Mouse (Mus musculus) G1E (cell line): ENCODE measurements around the gene Hist1h2ak. TPM values are rescaled to one million over a fixed set of nuclear protein-coding genes. Genes with fewer than 3 reads are reported as not detected.
"Not testable (repeated sequence)": the region's sequence is repeated elsewhere in the genome, so short reads cannot be mapped to it uniquely, and the experiment has no call there.

ENCODE experiments used
- ATAC-seq: 2 replicates; pipeline ENCODE4 v1.8.0; 2016; ENCODE audit warnings: mild to moderate bottlenecking; ENCODE audit not compliant: insufficient number of reproducible peaks, poor library complexity, low FRiP score, severe bottlenecking; ENCODE audit errors: extremely low read depth
- DNase-seq: peaks from one replicate; pipeline ENCODE4 v3.0.0; 2012; ENCODE audit warnings: low spot score
- H3K27me3 ChIP-seq: 2 replicates; pipeline ENCODE4 v1.6.1; 2012; ENCODE audit warnings: mild to moderate bottlenecking, low read length, inconsistent platforms; ENCODE audit not compliant: insufficient read depth
- H3K36me3 ChIP-seq: replicated peaks from 2 replicates; pipeline ENCODE3; 2012; ENCODE audit warnings: mild to moderate bottlenecking, inconsistent platforms
- H3K4me1 ChIP-seq: 2 replicates; pipeline ENCODE4 v1.6.1; 2012; ENCODE audit warnings: low read depth, low read length, inconsistent platforms, mixed read lengths; ENCODE audit not compliant: insufficient read depth
- H3K4me3 ChIP-seq: 2 replicates; pipeline ENCODE4 v1.5.1; 2012; ENCODE audit warnings: low read depth, mild to moderate bottlenecking, inconsistent platforms, low read length, moderate library complexity, mixed read lengths
- H3K9me3 ChIP-seq: replicated peaks from 2 replicates; pipeline ENCODE4 v1.6.1; 2012; ENCODE audit warnings: inconsistent platforms
- CTCF ChIP-seq: IDR thresholded peaks from 2 replicates; pipeline ENCODE4 v1.5.1; 2012; ENCODE audit warnings: low read depth, low read length, inconsistent platforms, mixed read lengths
- GATA1 ChIP-seq: IDR thresholded peaks from 2 replicates; pipeline ENCODE4 v1.6.1; 2012; ENCODE audit warnings: borderline replicate concordance, low read length, inconsistent platforms, mixed read lengths
- GATA2 ChIP-seq: IDR thresholded peaks from 2 replicates; pipeline ENCODE4 v1.6.1; 2012; ENCODE audit warnings: low read depth, low read length, inconsistent platforms, borderline replicate concordance
- POLR2AphosphoS5 ChIP-seq: IDR thresholded peaks from 2 replicates; pipeline ENCODE4 v1.6.1; 2012; ENCODE audit warnings: low read depth, low read length, inconsistent platforms; ENCODE audit not compliant: insufficient replicate concordance
- TAL1 ChIP-seq: conservative IDR thresholded peaks from 2 replicates; pipeline ENCODE4 v1.6.1; 2012; ENCODE audit warnings: low read depth, low read length, inconsistent platforms, mixed read lengths
- polyA plus RNA-seq: library from polyadenylated mRNA; stranded (reverse); fragments of >175 nt; gene quantifications from 2 replicates; pipeline ENCODE4 v1.2.3, GENCODE M21; 2012
- total RNA-seq, 2 experiments: library from RNA; stranded (forward) in 1 of 2; stranded (reverse) in 1 of 2; fragments of 200-1000 nt in 1 of 2; fragments of >200 nt in 1 of 2; fragmentation: Nextera tagmentation in 1 of 2; gene quantifications; 2 replicates each; pipeline ENCODE4 v1.2.3; 2014 to 2017

Gene Hist1h2ak
- total and polyA plus RNA-seq, 3 experiments = 71.1 to 1,742 (median 1,288) TPM

DNA sequence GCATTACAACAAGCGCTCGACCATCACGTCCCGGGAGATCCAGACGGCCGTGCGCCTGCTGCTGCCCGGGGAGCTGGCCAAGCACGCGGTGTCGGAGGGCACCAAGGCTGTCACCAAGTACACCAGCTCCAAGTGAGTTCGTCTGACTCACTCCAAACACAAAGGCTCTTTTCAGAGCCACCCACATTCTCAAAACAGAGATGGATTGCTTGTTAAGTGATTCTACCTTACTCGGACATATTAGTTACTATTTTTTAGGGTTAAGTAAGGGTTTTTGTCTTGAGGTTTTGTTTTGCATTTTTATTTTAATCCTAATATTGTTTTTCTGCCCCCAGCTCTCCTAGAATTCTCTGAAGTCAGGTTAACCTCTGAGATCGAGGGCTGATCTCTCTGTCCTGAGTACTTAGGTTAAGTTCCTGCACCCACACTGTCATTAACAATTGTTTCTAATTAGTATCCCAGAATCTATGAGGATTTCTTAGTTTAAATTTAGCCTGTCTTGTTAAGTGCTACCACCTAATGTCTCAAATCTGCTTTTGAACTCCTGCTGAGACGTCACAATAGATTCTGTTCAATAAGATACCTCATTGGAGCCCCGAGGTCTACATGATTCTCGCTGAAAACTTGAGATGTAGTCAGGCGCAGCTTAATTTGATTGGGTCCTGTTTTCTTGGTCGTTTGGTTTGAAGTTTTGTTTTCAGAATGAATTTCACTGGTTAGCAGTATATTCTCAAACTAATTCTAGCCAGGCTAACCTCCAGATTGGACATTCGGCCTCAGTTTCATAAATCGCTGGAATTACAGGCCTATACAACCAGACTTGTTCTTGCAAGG, 34.4 kb upstream of the Hist1h2ak start:
- H3K9me3 ChIP-seq = no peaks in the 10 kb centered on the region
- peaks cover 30% of the 10 kb centered on the region for H3K4me1 ChIP-seq
- no peaks in the 10 kb centered on the region for H3K27me3 ChIP-seq
- H3K4me3 ChIP-seq = no peak overlapping the region; the same call in 1 of the 2 replicates
- ATAC-seq (no peak), DNase-seq (no peak)
- TF ChIP-seq GATA2 = no peak
- TF ChIP-seq POLR2AphosphoS5 = peak; percentile 90; the same call in 1 of the 2 replicates
- H3K36me3 ChIP-seq = no peaks in the 10 kb centered on the region

GRCm38 (mm10) chr13:21786899-21787629, 33.4 kb upstream of the Hist1h2ak start, which contains the start of the genes Hist1h2an and Hist1h2bp:
TSS of gene Hist1h2an (minus strand) at chr13:21787218.
TSS of gene Hist1h2bp (plus strand) at chr13:21787461.
- ATAC-seq = peak; percentile 76

DNA sequence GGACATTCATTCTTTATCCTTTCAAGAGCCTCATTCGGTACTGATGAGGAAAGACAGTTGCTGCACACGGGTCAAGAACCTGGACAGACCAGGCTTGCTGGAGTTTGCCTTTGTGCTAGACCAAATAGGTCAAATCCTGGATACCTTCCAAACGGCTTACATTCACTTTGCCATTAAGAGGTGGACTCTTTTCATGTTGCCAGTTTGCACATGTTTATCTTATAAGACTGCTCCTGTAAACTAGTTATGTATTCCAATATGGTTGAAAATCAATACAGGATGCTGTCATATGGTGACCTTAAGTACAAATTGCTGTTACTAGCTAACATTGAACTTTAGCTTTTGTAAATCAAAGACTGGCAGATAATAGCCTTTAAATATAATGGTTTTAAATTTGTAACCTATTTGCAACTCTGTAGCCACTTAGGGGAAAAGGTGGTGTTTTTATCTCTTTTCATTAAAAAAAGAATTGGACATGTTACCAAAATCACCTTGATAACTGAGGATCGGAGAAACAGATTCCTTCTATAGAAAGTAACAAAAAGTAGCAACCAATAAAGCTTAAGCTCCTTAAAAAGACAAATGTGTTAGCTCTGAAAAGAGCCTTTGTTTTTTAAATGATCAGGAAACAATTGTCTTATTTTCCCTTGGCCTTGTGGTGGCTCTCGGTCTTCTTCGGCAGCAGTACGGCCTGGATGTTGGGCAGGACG, 32.7 kb upstream of the Hist1h2ak start:
- peak; percentile 99; the same call in 1 of the 2 replicates for TF ChIP-seq POLR2AphosphoS5
- TF ChIP-seq GATA2 = no peak
- peak overlapping the region; percentile 61; the same call in 1 of the 2 replicates for H3K4me3 ChIP-seq
- peaks cover 30% of the 10 kb centered on the region for H3K4me1 ChIP-seq
- DNase-seq (no peak), ATAC-seq (no peak)
- no peaks in the 10 kb centered on the region for H3K9me3 ChIP-seq
- H3K27me3 ChIP-seq = no peaks in the 10 kb centered on the region
- H3K36me3 ChIP-seq = no peaks in the 10 kb centered on the region

More at GRCm38 (mm10) chr13:21786899-21787629, 33.4 kb upstream of the Hist1h2ak start, which contains the start of the genes Hist1h2an and Hist1h2bp:
- not testable (repeated sequence) for H3K36me3 ChIP-seq, H3K9me3 ChIP-seq, H3K27me3 ChIP-seq
- peak; percentile 50 for DNase-seq
- H3K4me1 ChIP-seq = peaks cover 30% of the 10 kb centered on the region
- H3K4me3 ChIP-seq = peak within 1 kb of the TSS; percentile 61; the same call in 1 of the 2 replicates

- ATAC-seq (no peak), DNase-seq (no peak)
- no peaks in the 10 kb centered on the region for H3K27me3 ChIP-seq
- TF ChIP-seq GATA2 = no peak
- no peak for TF ChIP-seq GATA1
- no peak for TF ChIP-seq CTCF
- no peak for TF ChIP-seq POLR2AphosphoS5
- TF ChIP-seq TAL1 = no peak
- H3K4me3 ChIP-seq = no peak overlapping the region
- no peaks in the 10 kb centered on the region for H3K36me3 ChIP-seq
- H3K4me1 ChIP-seq = peaks cover 24% of the 10 kb centered on the region
- no peaks in the 10 kb centered on the region for H3K9me3 ChIP-seq
Measured at GRCm38 (mm10) chr13:21784311-21784710, 30.7 kb upstream of the Hist1h2ak start.

DNA sequence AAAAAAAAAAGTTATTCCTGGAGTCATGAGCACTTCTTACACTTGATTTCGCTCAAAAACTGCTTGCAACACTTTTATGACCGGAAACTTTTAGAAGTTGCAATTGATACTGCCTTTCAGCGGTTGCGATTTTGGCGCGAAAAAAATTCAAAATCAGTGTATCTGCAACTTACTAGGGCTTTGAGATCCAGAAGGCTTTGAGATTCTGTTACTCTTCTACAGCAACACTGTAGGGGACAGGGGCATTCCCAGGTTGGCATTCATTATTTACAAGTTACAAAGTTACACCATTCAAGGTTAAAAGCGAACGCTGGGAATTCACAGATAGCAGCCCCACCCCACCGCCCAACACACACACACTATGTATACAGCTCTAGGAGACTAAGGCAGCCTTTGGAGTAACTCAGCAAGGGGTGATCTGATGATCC, 30.1 kb upstream of the Hist1h2ak start:
- TF ChIP-seq GATA1 (no peak), TAL1 (no peak), CTCF (no peak), POLR2AphosphoS5 (no peak), GATA2 (no peak)
- no peaks in the 10 kb centered on the region for H3K36me3 ChIP-seq
- H3K4me1 ChIP-seq = peaks cover 21% of the 10 kb centered on the region
- H3K9me3 ChIP-seq = no peaks in the 10 kb centered on the region
- H3K4me3 ChIP-seq = peak overlapping the region; percentile 33; the same call in 1 of the 2 replicates
- ATAC-seq (no peak), DNase-seq (no peak)
- no peaks in the 10 kb centered on the region for H3K27me3 ChIP-seq

DNA sequence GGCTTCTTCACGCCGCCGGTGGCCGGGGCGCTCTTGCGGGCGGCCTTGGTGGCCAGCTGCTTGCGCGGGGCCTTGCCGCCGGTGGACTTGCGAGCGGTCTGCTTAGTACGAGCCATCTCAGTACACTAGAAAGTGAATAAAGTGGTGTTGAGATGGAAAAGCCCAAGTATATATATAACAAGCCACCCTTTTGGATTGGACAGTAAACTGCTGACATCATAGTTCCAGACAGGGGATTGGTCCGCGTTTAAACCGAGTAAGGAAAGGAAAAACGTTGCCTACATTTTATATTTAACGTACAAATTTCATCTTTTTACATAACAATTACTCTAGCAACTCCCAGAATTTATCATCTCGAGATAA, 29.6 kb upstream of the Hist1h2ak start, which contains the start of gene Hist1h3i:
TSS of gene Hist1h3i (minus strand) at position 116 of the 363 bp plus-strand sequence.
- no peaks in the 10 kb centered on the region for H3K36me3 ChIP-seq
- H3K9me3 ChIP-seq = no peaks in the 10 kb centered on the region
- H3K27me3 ChIP-seq = no peaks in the 10 kb centered on the region
- H3K4me1 ChIP-seq = peaks cover 19% of the 10 kb centered on the region
- peak; percentile 51 for DNase-seq
- peak within 1 kb of the TSS; percentile 63; the same call in 1 of the 2 replicates for H3K4me3 ChIP-seq
- no peak for ATAC-seq
- TF ChIP-seq GATA2 (no peak), POLR2AphosphoS5 (peak; percentile 93; the same call in 1 of the 2 replicates)
